ENCODE assay signal across 10 mouse cellular contexts in the genomic region with DNA sequence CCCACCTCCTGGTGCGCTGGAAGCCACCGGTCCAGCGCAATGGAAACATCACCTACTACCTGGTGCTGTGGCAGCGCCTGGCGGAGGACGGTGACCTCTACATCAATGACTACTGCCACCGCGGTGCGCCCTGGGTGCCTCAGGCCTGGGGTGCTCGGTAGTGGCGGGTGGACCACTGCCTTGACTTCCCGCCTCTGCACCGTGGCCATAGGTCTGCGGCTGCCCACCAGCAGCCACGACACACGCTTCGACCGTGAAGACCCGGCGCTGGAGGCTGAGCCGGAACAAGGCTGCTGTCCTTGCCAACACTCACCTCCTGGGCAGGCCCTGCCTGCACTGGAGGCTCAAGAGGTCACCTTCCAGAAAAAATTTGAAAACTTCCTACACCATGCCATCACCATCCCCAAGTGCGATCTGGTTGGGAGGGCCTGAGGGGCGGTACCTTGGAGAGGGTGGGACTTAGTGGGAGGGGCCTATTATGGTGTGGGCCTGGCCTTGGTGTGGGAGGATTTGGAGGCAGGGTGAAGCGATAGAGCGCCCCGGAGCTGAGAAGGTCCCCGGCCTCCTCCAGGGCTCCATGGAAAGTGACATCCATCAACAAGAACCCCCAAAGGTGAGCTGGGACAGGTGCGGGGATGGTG. TPM values are rescaled to one million over a fixed set of nuclear protein-coding genes. Genes with fewer than 3 reads are reported as not detected.
DNase-seq lines count a peak whose midpoint lies in the region; ATAC-seq lines count a peak whose summit lies in the region.
"Had no signal": no experiment of that assay in that cellular context is flagged by ENCODE, and none has a peak within 500 bp of the region (broad histone marks: within the 10 kb centered on the region; RNA-seq: fewer than 3 reads in every experiment).

No protein-coding gene starts in this region.

- H3K4me3 ChIP-seq in heart, embryonic 13.5 days: peak overlapping the region; percentile 19
- H3K4me3 ChIP-seq in embryonic facial prominence, embryonic 15.5 days (replicated peaks): peak overlapping the region; percentile 21
- peak overlapping the region; percentile 31 for H3K4me3 ChIP-seq in kidney, embryonic 15.5 days (replicated peaks)
- H3K4me3 ChIP-seq in midbrain, embryonic 14.5 days (replicated peaks; ENCODE audit: low read depth, low read length): peak overlapping the region; percentile 8; the same call in 1 of the 2 replicates

- no peak overlapping the region for H3K27ac ChIP-seq in heart, embryonic 13.5 days (replicated peaks)
- H3K27ac ChIP-seq in embryonic facial prominence, embryonic 15.5 days (replicated peaks): no peak overlapping the region
- no peak overlapping the region for H3K27ac ChIP-seq in kidney, embryonic 15.5 days
- no peak overlapping the region for H3K27ac ChIP-seq in midbrain, embryonic 14.5 days (replicated peaks; ENCODE audit: low read depth, low read length)

- H3K4me2 ChIP-seq in heart, embryonic 13.5 days: peak overlapping the region; percentile 44
- H3K4me2 ChIP-seq in embryonic facial prominence, embryonic 15.5 days (replicated peaks): peak overlapping the region; percentile 41
- peak overlapping the region; percentile 58 for H3K4me2 ChIP-seq in kidney, embryonic 15.5 days
- H3K4me2 ChIP-seq in midbrain, embryonic 14.5 days (ENCODE audit: low read length): peak overlapping the region; percentile 33

- peaks cover 100% of the 10 kb centered on the region for H3K27me3 ChIP-seq in heart, embryonic 13.5 days (replicated peaks)
- H3K27me3 ChIP-seq in embryonic facial prominence, embryonic 15.5 days: peaks cover 69% of the 10 kb centered on the region
- H3K27me3 ChIP-seq in kidney, embryonic 15.5 days: peaks cover 87% of the 10 kb centered on the region
- peaks cover 34% of the 10 kb centered on the region for H3K27me3 ChIP-seq in midbrain, embryonic 14.5 days (ENCODE audit: control insufficient read depth, insufficient read depth, low read length)

- no peak for DNase-seq in heart, postnatal 25 days (ENCODE audit: low spot score)
- DNase-seq in midbrain, embryonic 14.5 days: no peak
- DNase-seq in right cerebral cortex, postnatal 25 days: no peak
- no peak for DNase-seq in right cerebral cortex, adult 18-20 months
- DNase-seq in right cerebral cortex, adult 2 months (ENCODE audit: low spot score in 2 of 2): no peak
- DNase-seq: cerebellum, adult 18-20 months had no signal

- 10% methylated on average over 28 of the region's 28 CpGs for WGBS in heart, embryonic 13.5 days
- WGBS in embryonic facial prominence, embryonic 15.5 days: 7% methylated on average over 28 of the region's 28 CpGs
- WGBS in kidney, embryonic 15.5 days: 7% methylated on average over 28 of the region's 28 CpGs
- 5% methylated on average over 28 of the region's 28 CpGs for WGBS in midbrain, embryonic 14.5 days

- H3K36me3 ChIP-seq in heart, embryonic 13.5 days: no peaks in the 10 kb centered on the region
- no peaks in the 10 kb centered on the region for H3K36me3 ChIP-seq in embryonic facial prominence, embryonic 15.5 days
- no peaks in the 10 kb centered on the region for H3K36me3 ChIP-seq in kidney, embryonic 15.5 days
- no peaks in the 10 kb centered on the region for H3K36me3 ChIP-seq in midbrain, embryonic 14.5 days (ENCODE audit: control insufficient read depth, insufficient read depth, low read length)

- intact Hi-C loops in heart, postnatal 25 days (cut with DNase I): no loop called here

- H3K4me1 ChIP-seq in heart, embryonic 13.5 days: peaks cover 11% of the 10 kb centered on the region; the same call in 1 of the 2 replicates
- H3K4me1 ChIP-seq in embryonic facial prominence, embryonic 15.5 days: peaks cover 10% of the 10 kb centered on the region
- peaks cover 10% of the 10 kb centered on the region for H3K4me1 ChIP-seq in kidney, embryonic 15.5 days
- H3K4me1 ChIP-seq in midbrain, embryonic 14.5 days (ENCODE audit: control insufficient read depth, insufficient read depth, low read length): no peaks in the 10 kb centered on the region

- no peaks in the 10 kb centered on the region for H3K9me3 ChIP-seq in heart, embryonic 13.5 days
- no peaks in the 10 kb centered on the region for H3K9me3 ChIP-seq in embryonic facial prominence, embryonic 15.5 days (replicated peaks)
- H3K9me3 ChIP-seq in kidney, embryonic 15.5 days (replicated peaks): no peaks in the 10 kb centered on the region
- H3K9me3 ChIP-seq in midbrain, embryonic 14.5 days (ENCODE audit: control insufficient read depth, low read length): no peaks in the 10 kb centered on the region

- ATAC-seq in heart, embryonic 13.5 days (ENCODE audit: extremely low read depth, insufficient number of reproducible peaks, low FRiP score, low TSS enrichment): 0 out of 2 replicates have a peak, but pooled peaks have one; percentile 23
- peak; percentile 65; the same call in 1 of the 2 replicates for ATAC-seq in embryonic facial prominence, embryonic 15.5 days (ENCODE audit: insufficient number of reproducible peaks, low FRiP score, low TSS enrichment, low read depth)
- peak; percentile 77 for ATAC-seq in kidney, embryonic 15.5 days (replicated peaks; ENCODE audit: low FRiP score)
- no peak for ATAC-seq in midbrain, embryonic 14.5 days (ENCODE audit: low FRiP score, low TSS enrichment)

- no peak overlapping the region; the same call in 1 of the 2 replicates for H3K9ac ChIP-seq in heart, embryonic 13.5 days
- H3K9ac ChIP-seq in embryonic facial prominence, embryonic 15.5 days: no peak overlapping the region
- H3K9ac ChIP-seq in kidney, embryonic 15.5 days: peak overlapping the region; percentile 8; the same call in 1 of the 2 replicates
- no peak overlapping the region for H3K9ac ChIP-seq in midbrain, embryonic 14.5 days (replicated peaks; ENCODE audit: low read length)

RNA-seq across cellular contexts. Expression of gene Insrr, which starts 12.7 kb away (rescaled TPM):
- 0.06 and 0.08 TPM in 2 replicates for polyA plus RNA-seq in heart, embryonic 13.5 days (2015; fragmentation: Nextera tagmentation; extraction: Ambion mirVana)
- under 1 TPM in 1 of 2 experiments, not detected in 1; 0.08 TPM for total RNA-seq in heart, postnatal 25 days (2021)
- 0.47 and 0.68 TPM in 2 replicates for polyA plus RNA-seq in embryonic facial prominence, embryonic 15.5 days (2015; fragmentation: Nextera tagmentation; extraction: Ambion mirVana)
- polyA plus RNA-seq in kidney, embryonic 15.5 days (2015; fragmentation: Nextera tagmentation; extraction: Ambion mirVana): 1.2 and 1.5 TPM in 2 replicates
- 0.13 and 0.97 TPM in 2 replicates for polyA plus RNA-seq in midbrain, embryonic 14.5 days (2014; fragmentation: Nextera tagmentation; extraction: Ambion mirVana)

RNA-seq across cellular contexts. Expression of gene Ntrk1, which starts 14.5 kb away (rescaled TPM):
- polyA plus RNA-seq in heart, embryonic 13.5 days (2015; fragmentation: Nextera tagmentation; extraction: Ambion mirVana): 0.66 and 1.5 TPM in 2 replicates
- under 1 TPM; 0.17 to 0.18 TPM for total RNA-seq in heart, postnatal 25 days (2021)
- 4.2 and 4.9 TPM in 2 replicates for polyA plus RNA-seq in embryonic facial prominence, embryonic 15.5 days (2015; fragmentation: Nextera tagmentation; extraction: Ambion mirVana)
- polyA plus RNA-seq in kidney, embryonic 15.5 days (2015; fragmentation: Nextera tagmentation; extraction: Ambion mirVana): 6.1 and 8.4 TPM in 2 replicates
- polyA plus RNA-seq in midbrain, embryonic 14.5 days (2014; fragmentation: Nextera tagmentation; extraction: Ambion mirVana): 1.2 and 1.7 TPM in 2 replicates

RNA-seq across cellular contexts. Expression of gene Pear1, which starts 14.7 kb away (rescaled TPM):
- 17.1 and 18.1 TPM in 2 replicates for polyA plus RNA-seq in heart, embryonic 13.5 days (2015; fragmentation: Nextera tagmentation; extraction: Ambion mirVana)
- total RNA-seq in heart, postnatal 25 days (2021): 10 to 100 TPM; 17.9 to 21.7 TPM
- polyA plus RNA-seq in embryonic facial prominence, embryonic 15.5 days (2015; fragmentation: Nextera tagmentation; extraction: Ambion mirVana): 24.4 and 27.4 TPM in 2 replicates
- 40.8 and 51.0 TPM in 2 replicates for polyA plus RNA-seq in kidney, embryonic 15.5 days (2015; fragmentation: Nextera tagmentation; extraction: Ambion mirVana)
- polyA plus RNA-seq in midbrain, embryonic 14.5 days (2014; fragmentation: Nextera tagmentation; extraction: Ambion mirVana): 2.2 and 6.9 TPM in 2 replicates

RNA-seq across cellular contexts. Expression of gene Sh2d2a, which starts 37.1 kb away (rescaled TPM):
- 0.04 and 0.17 TPM in 2 replicates for polyA plus RNA-seq in heart, embryonic 13.5 days (2015; fragmentation: Nextera tagmentation; extraction: Ambion mirVana)
- under 1 TPM in 1 of 2 experiments, not detected in 1; 0.08 TPM for total RNA-seq in heart, postnatal 25 days (2021)
- polyA plus RNA-seq in embryonic facial prominence, embryonic 15.5 days (2015; fragmentation: Nextera tagmentation; extraction: Ambion mirVana): 0.07 and 0.12 TPM in 2 replicates
- polyA plus RNA-seq in kidney, embryonic 15.5 days (2015; fragmentation: Nextera tagmentation; extraction: Ambion mirVana): 0.09 TPM in 1 of 2 replicates, not detected in the other
- polyA plus RNA-seq in midbrain, embryonic 14.5 days (2014; fragmentation: Nextera tagmentation; extraction: Ambion mirVana): 0.05 TPM in 1 of 2 replicates, not detected in the other
- total RNA-seq: left cerebral cortex, adult 18-20 months had no signal
